24 mouse cellular contexts compared by ENCODE assay signal in genomic region chr7:122366635-122367034, GRCm38 (mm10).
DNase-seq lines count a peak whose midpoint lies in the region; ATAC-seq and TF ChIP-seq lines count a peak whose summit lies in the region.
"Had no signal": no experiment of that assay in that cellular context is flagged by ENCODE, and none has a peak within 500 bp of the region (broad histone marks: within the 10 kb centered on the region; RNA-seq: fewer than 3 reads in every experiment).

No protein-coding gene starts in this region.

- 0 out of 2 replicates have a peak, but pooled peaks have one; percentile 21 for ATAC-seq in hindbrain, embryonic 13.5 days (ENCODE audit: low FRiP score)
- ATAC-seq in midbrain, embryonic 11.5 days (ENCODE audit: low FRiP score): no peak
- ATAC-seq in stomach, postnatal 0 days (ENCODE audit: low FRiP score, low TSS enrichment): 0 out of 2 replicates have a peak, but pooled peaks have one; percentile 12
- ATAC-seq: activated CD4-positive, CD25-positive, alpha-beta regulatory T cell, adult 4 months; CD4-positive, CD25-positive, alpha-beta regulatory T cell, adult 4 months; forebrain, embryonic 15.5 days; intestine, embryonic 15.5 days had no signal

- H3K9me3 ChIP-seq in hindbrain, embryonic 13.5 days: no peaks in the 10 kb centered on the region
- no peaks in the 10 kb centered on the region for H3K9me3 ChIP-seq in hindbrain, embryonic 10.5 days
- no peaks in the 10 kb centered on the region for H3K9me3 ChIP-seq in midbrain, embryonic 11.5 days (ENCODE audit: control insufficient read depth, low read length)
- H3K9me3 ChIP-seq in midbrain, embryonic 10.5 days (replicated peaks): no peaks in the 10 kb centered on the region
- H3K9me3 ChIP-seq in stomach, postnatal 0 days (ENCODE audit: control insufficient read depth, low read length): no peaks in the 10 kb centered on the region
- H3K9me3 ChIP-seq: embryonic facial prominence, embryonic 13.5 days; forebrain, embryonic 12.5 days; forebrain, embryonic 15.5 days; heart, embryonic 10.5 days; heart, embryonic 13.5 days; intestine, embryonic 15.5 days had no signal

- no peak for DNase-seq in hindbrain, embryonic 10.5 days (ENCODE audit: low spot score)
- DNase-seq in midbrain, embryonic 11.5 days (ENCODE audit: low spot score, missing footprints): peak; percentile 51
- DNase-seq in midbrain, embryonic 10.5 days (ENCODE audit: low spot score): no peak
- peak; percentile 27 for DNase-seq in R1 (ENCODE audit: low read depth, low spot score)
- no peak for DNase-seq in stomach, postnatal 0 days (ENCODE audit: low spot score)
- DNase-seq: adrenal gland, adult 8-10 months; adrenal gland, postnatal 25 days; cerebellum, adult 11-12 months; cerebellum, adult 8-10 months; cerebellum, postnatal 36 days; gastrocnemius, postnatal 25 days; heart, adult 2 months; heart, postnatal 14 days had no signal

- no peaks in the 10 kb centered on the region for H3K36me3 ChIP-seq in hindbrain, embryonic 13.5 days
- H3K36me3 ChIP-seq in hindbrain, embryonic 10.5 days: no peaks in the 10 kb centered on the region
- no peaks in the 10 kb centered on the region for H3K36me3 ChIP-seq in midbrain, embryonic 11.5 days (ENCODE audit: control insufficient read depth, insufficient read depth, low read length)
- H3K36me3 ChIP-seq in midbrain, embryonic 10.5 days: no peaks in the 10 kb centered on the region
- H3K36me3 ChIP-seq in stomach, postnatal 0 days (ENCODE audit: control insufficient read depth, insufficient read depth, low read length): no peaks in the 10 kb centered on the region
- H3K36me3 ChIP-seq: embryonic facial prominence, embryonic 13.5 days; forebrain, embryonic 12.5 days; forebrain, embryonic 15.5 days; heart, embryonic 10.5 days; heart, embryonic 13.5 days; intestine, embryonic 15.5 days had no signal

- H3K4me3 ChIP-seq in hindbrain, embryonic 13.5 days: no peak overlapping the region
- H3K4me3 ChIP-seq in hindbrain, embryonic 10.5 days: no peak overlapping the region
- H3K4me3 ChIP-seq in midbrain, embryonic 11.5 days (ENCODE audit: low read depth, low read length): no peak overlapping the region
- H3K4me3 ChIP-seq in midbrain, embryonic 10.5 days: no peak overlapping the region
- H3K4me3 ChIP-seq in stomach, postnatal 0 days (ENCODE audit: low read depth, low read length): no peak overlapping the region
- H3K4me3 ChIP-seq: embryonic facial prominence, embryonic 13.5 days; erythroblast, embryonic 14.5 days; forebrain, embryonic 12.5 days; forebrain, embryonic 15.5 days; heart, adult 2 months; heart, embryonic 10.5 days; heart, embryonic 13.5 days; intestine, embryonic 15.5 days had no signal

- no peak for TF ChIP-seq EP300 in stomach, postnatal 0 days (optimal IDR thresholded peaks at IDR 0.05)

- H3K27me3 ChIP-seq in hindbrain, embryonic 13.5 days: no peaks in the 10 kb centered on the region
- no peaks in the 10 kb centered on the region for H3K27me3 ChIP-seq in hindbrain, embryonic 10.5 days (ENCODE audit: insufficient read depth, poor library complexity, severe bottlenecking)
- no peaks in the 10 kb centered on the region for H3K27me3 ChIP-seq in midbrain, embryonic 11.5 days (ENCODE audit: control insufficient read depth, insufficient read depth, low read length)
- no peaks in the 10 kb centered on the region for H3K27me3 ChIP-seq in midbrain, embryonic 10.5 days (ENCODE audit: low read depth, poor library complexity, severe bottlenecking)
- H3K27me3 ChIP-seq in stomach, postnatal 0 days (ENCODE audit: control insufficient read depth, insufficient read depth, low read length): no peaks in the 10 kb centered on the region
- H3K27me3 ChIP-seq: embryonic facial prominence, embryonic 13.5 days; forebrain, embryonic 12.5 days; forebrain, embryonic 15.5 days; heart, embryonic 13.5 days; intestine, embryonic 15.5 days had no signal

- WGBS in hindbrain, embryonic 13.5 days: 77% methylated on average over 1 of the region's 1 CpGs
- 76% methylated on average over 1 of the region's 1 CpGs for WGBS in hindbrain, embryonic 10.5 days
- WGBS in midbrain, embryonic 11.5 days: 68% methylated on average over 1 of the region's 1 CpGs
- 72% methylated on average over 1 of the region's 1 CpGs for WGBS in midbrain, embryonic 10.5 days
- WGBS in stomach, postnatal 0 days: 53% methylated on average over 1 of the region's 1 CpGs

- no peak overlapping the region for H3K9ac ChIP-seq in hindbrain, embryonic 13.5 days
- no peak overlapping the region for H3K9ac ChIP-seq in midbrain, embryonic 11.5 days (ENCODE audit: low read length)
- no peak overlapping the region for H3K9ac ChIP-seq in stomach, postnatal 0 days (ENCODE audit: low read length)
- H3K9ac ChIP-seq: embryonic facial prominence, embryonic 13.5 days; forebrain, embryonic 12.5 days; forebrain, embryonic 15.5 days; heart, embryonic 13.5 days; hindbrain, embryonic 14.5 days; intestine, embryonic 15.5 days had no signal

- no peak overlapping the region for H3K4me2 ChIP-seq in hindbrain, embryonic 13.5 days
- H3K4me2 ChIP-seq in midbrain, embryonic 11.5 days: no peak overlapping the region
- no peak overlapping the region for H3K4me2 ChIP-seq in stomach, postnatal 0 days (replicated peaks; ENCODE audit: low read depth)
- H3K4me2 ChIP-seq: embryonic facial prominence, embryonic 13.5 days; forebrain, embryonic 12.5 days; forebrain, embryonic 15.5 days; heart, embryonic 13.5 days; hindbrain, embryonic 14.5 days; intestine, embryonic 15.5 days had no signal

- TF ChIP-seq CTCF in stomach, postnatal 0 days (IDR thresholded peaks at IDR 0.05; ENCODE audit: low read depth): no peak

- no peak overlapping the region for H3K27ac ChIP-seq in hindbrain, embryonic 13.5 days
- no peak overlapping the region for H3K27ac ChIP-seq in hindbrain, embryonic 10.5 days
- no peak overlapping the region for H3K27ac ChIP-seq in midbrain, embryonic 11.5 days (ENCODE audit: low read depth, low read length)
- H3K27ac ChIP-seq in midbrain, embryonic 10.5 days (replicated peaks): no peak overlapping the region
- H3K27ac ChIP-seq in stomach, postnatal 0 days (replicated peaks): no peak overlapping the region
- H3K27ac ChIP-seq: embryonic facial prominence, embryonic 13.5 days; forebrain, embryonic 12.5 days; forebrain, embryonic 15.5 days; heart, adult 2 months; heart, embryonic 10.5 days; heart, embryonic 13.5 days; hindbrain, embryonic 14.5 days; intestine, embryonic 15.5 days had no signal

- no peaks in the 10 kb centered on the region for H3K4me1 ChIP-seq in hindbrain, embryonic 13.5 days (replicated peaks)
- H3K4me1 ChIP-seq in hindbrain, embryonic 10.5 days (replicated peaks): no peaks in the 10 kb centered on the region
- H3K4me1 ChIP-seq in midbrain, embryonic 11.5 days (ENCODE audit: control insufficient read depth, insufficient read depth, low read length): no peaks in the 10 kb centered on the region
- no peaks in the 10 kb centered on the region for H3K4me1 ChIP-seq in midbrain, embryonic 10.5 days
- no peaks in the 10 kb centered on the region for H3K4me1 ChIP-seq in stomach, postnatal 0 days (replicated peaks; ENCODE audit: control insufficient read depth, insufficient read depth)
- H3K4me1 ChIP-seq: embryonic facial prominence, embryonic 13.5 days; forebrain, embryonic 12.5 days; forebrain, embryonic 15.5 days; heart, embryonic 10.5 days; heart, embryonic 13.5 days; intestine, embryonic 15.5 days had no signal

Comparison
In these comparisons a context has a peak if more than half of its experiments do, and no peak if none do; other contexts are left out.
1. DNase-seq: peak in midbrain, embryonic 11.5 days (single experiment) and R1 (single experiment); none in hindbrain, embryonic 10.5 days (single experiment), midbrain, embryonic 10.5 days (single experiment) and stomach, postnatal 0 days (single experiment).